Mouse (Mus musculus) cerebellum, postnatal 10 days (tissue): ENCODE measurements at regions not wholly inside any gene's neighbourhood (a gene's known extent, or its start where the extent isn't known, plus 50 kb on each side); places are given as distances from the start of the nearest gene placed in this dataset.
"Not testable (repeated sequence)": the region's sequence is repeated elsewhere in the genome, so short reads cannot be mapped to it uniquely, and the experiment has no call there.

ENCODE experiments used
- DNase-seq, 2 experiments: peaks; one replicate each; pipeline ENCODE4 v3.0.0; 2021; ENCODE audit warnings: mixed read lengths in 2 of 2

DNA sequence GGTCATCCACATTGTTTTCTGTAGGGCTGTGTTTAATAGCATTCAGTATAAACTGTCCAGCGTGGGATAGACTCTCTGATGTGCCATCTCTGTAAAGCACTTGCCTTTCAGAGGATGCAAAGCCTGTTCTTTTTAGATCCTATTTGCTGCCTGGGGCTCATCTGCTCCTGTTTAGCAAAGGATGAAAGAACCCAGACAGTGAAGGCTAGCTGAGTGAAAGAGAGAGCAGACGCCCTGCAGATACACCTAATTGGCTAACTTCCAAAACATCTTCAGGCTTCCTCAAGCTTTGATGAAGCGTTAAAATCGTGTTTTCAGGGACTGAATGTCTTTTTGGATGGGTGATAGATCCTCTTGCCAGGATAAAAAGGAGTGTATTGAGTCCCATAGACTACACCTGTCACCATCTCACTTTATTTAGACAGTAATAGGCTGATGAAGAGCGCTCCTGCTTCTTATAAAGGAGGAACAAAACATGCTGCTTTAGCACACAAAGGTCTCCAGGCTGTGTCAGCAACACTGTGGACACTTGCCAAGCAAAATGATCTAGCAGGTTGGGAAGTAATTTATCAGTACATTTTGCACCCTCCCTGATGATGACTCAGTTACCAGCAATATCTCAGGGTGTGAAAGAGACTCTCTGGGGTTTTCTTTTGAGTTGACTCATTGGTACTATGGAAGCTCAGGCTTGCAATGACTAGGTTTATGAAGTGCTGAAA, 4717.3 kb downstream of the 9330182O14Rik start:
- DNase-seq, result peak; percentile 13 to 28

- no peak for DNase-seq
Measured at GRCm38 (mm10) chr15:44857080-44857479, 4722.9 kb downstream of the 9330182O14Rik start.

GRCm38 (mm10) chr15:44859369-44859768, 4725.2 kb downstream of the 9330182O14Rik start:
- no peak for DNase-seq

GRCm38 (mm10) chr15:44860204-44860806, 4726.1 kb downstream of the 9330182O14Rik start:
- DNase-seq, result no peak

- peak; percentile 23 to 54 for DNase-seq
Measured at GRCm38 (mm10) chr15:44868537-44868936, 4734.4 kb downstream of the 9330182O14Rik start.

DNA sequence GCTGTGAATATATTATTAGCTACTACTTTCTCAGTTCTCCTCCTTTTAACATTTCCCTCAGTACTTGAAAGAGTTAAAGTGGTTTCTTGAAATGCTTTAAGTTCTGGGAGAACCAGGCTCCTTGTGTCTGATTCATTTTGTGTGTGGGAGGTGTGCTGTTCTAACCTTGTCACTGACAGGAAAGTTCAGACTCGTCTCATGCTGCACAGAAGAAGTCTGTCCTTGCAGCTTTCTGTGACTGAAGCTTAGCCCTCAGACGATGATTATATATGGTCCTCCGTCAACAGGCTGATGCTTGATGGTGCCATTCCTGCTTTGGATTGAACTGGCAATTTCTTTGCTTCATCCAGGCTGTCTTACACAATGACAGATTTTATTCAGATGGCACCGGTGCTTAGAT, 4734.9 kb downstream of the 9330182O14Rik start:
- no peak for DNase-seq

DNA sequence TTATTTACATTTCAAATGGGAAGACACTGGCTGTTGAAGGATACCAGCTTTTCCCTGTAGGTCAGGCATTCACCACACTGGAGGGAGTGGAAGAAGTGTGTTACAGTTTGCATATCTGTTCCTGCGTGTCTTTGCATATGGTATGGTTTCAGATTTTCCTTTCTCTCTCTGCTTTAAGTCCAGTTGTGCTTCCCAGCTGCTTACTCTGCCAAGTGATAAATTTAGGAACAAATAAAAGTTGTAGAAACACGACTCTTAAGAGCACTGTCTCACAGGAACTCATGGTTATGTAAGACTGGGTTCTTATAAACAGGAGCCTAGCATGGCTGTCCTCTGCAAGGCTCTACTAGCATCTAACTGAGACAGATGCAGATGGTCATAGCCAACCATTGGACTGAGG, 4735.5 kb downstream of the 9330182O14Rik start:
- DNase-seq, result no peak

DNA sequence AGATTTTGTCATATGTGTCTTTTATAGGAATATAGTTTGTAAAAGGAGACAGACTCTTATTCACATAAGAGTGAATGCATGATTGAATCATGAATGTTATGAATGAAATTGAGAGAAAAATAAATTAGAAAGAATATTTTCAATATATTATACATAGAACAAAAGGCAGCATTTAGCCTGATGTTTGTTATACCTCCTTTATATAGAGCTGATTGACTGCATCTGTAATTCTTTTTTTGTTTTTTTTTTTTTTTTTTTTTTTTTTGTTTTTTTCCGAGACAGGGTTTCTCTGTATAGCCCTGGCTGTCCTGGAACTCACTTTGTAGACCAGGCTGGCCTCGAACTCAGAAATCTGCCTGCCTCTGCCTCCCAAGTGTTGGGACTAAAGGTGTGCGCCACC, 4736.8 kb downstream of the 9330182O14Rik start:
- not testable (repeated sequence) for DNase-seq

GRCm38 (mm10) chr15:44882219-44882618, 4748.1 kb downstream of the 9330182O14Rik start:
- DNase-seq, result no peak

DNA sequence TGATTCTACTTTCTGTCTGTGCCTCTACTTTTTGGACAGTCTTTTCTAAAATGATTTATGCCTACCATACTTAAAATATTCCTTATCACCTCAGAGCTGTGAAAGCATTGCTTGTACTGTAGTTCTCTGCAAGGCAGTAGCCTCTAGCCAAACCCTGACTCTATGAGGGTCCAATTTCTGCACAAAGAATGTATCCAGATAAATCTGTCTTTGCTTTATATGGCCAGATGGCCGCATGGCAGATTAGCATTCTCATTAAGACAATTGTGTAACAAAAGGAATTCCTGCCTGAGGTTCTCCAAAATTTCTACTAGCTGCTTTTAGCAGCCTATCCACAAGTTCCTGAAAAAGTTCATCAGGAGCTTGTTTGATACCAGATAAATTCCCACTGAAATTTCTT, 4757.4 kb downstream of the 9330182O14Rik start:
- no peak for DNase-seq

- no peak for DNase-seq
Measured at GRCm38 (mm10) chr15:44896220-44896619, 4762.1 kb downstream of the 9330182O14Rik start.

DNA sequence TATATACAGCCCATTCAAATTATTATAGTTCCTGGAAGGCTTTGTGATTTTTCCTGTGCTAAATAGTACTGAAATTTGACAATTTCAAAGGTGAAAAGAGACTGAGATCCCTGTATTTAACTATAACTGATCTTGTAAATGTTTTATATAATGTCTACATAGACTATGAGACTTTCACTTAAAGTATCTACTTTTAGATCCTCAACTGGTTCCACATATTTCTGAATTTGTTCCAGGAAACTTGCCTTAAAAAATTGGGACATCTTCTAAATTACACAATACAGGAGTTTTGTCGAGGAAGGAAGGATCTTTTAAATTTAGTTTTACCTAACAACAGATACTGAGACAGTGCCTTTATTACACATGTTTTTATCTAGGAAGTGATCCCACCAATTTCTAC, 4763.4 kb downstream of the 9330182O14Rik start:
- DNase-seq, result no peak

DNA sequence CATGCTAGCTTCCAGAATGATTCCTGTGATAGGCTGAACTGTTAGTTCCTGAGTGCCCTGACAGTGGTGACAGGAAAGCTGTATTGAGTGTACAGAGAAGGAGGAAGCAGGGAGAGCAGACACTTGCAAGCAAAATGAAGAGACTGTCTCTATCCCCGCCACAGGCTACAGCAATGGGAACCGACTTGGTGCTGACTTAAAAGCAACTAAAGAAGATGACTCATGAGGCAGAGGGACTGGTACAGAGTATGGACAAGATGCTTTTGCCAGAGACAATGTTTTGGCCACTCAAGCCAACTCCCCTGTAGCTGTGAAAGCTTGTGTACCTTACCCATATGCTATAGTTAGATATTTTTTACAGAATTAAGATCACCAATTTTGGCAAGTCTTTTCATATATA, 4773.0 kb downstream of the 9330182O14Rik start:
- DNase-seq, result no peak

GRCm38 (mm10) chr15:44913434-44913833, 4779.3 kb downstream of the 9330182O14Rik start:
- no peak for DNase-seq

DNA sequence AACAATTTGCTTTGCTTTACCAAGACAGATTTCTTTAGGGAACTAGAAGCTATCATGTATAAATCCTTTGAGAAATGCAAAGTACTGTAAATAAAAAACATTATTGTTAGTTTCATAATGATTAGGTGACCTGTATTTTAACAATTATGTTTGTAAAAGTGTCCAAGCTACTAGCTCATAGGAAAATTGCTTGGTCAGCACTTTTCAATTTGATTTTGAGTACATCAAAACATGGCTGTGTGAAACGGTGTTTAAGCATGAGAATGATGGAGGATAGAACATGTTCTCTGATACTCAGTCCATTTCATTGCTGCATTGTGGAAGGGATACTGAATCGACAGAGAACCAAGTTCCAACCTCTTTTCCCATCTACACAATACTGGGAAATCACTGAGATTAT, 4780.8 kb downstream of the 9330182O14Rik start:
- DNase-seq, result no peak

DNA sequence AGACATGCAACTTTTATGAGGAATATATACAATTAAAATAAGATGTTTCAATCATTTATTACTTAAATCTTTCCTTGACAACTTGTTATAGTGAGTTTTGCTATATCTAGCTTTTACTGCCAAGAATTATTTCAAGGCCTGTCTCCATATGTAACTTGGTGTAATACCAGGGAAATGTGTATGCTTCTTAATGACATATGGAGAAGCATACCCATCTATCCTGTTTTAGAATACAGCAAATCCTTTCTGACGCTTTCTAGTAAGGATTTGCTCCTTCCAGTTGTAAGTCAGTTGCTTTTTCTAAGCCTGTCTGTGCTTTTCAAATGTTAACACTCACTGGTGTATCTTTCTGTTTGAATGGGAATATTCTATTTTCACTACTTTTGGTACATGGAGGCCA, 4782.3 kb downstream of the 9330182O14Rik start:
- no peak for DNase-seq

DNA sequence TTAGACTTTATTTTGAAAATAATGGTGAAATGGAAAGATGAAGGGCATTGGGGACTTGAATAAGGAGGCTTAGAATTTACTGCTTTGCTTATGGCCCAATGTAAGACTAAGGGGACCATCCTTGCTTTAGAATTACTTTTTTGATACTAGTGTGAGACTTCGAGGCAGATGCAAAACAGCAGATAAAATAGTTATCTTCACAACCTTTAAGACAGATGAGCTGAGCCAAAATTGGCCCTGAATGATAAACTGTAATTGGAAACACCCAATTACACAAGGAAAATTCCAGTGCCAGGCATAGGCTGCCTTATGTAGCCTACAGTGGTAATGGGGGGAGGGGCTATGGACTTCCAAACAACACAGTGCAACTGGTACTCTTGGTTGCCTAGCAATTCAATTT, 4790.5 kb downstream of the 9330182O14Rik start:
- no peak for DNase-seq

DNA sequence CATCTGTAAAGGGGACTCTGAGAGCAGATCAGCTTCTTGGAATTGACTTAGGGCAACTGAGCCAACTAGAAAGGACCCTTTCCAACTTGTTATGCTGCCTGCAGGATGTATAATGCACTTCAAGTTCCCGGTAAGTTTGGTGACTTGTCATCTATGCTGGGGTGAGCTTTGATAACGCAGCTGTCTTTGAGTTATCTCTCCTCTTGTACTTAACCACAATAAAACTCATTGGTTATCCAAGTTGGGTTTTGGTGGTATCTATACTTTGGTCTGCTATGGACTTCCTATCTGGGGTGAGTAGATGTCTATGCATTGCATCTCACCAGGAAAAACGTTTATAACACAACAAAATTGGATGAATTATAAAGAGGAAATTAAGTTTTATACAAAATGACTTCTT, 4792.9 kb downstream of the 9330182O14Rik start:
- no peak for DNase-seq

GRCm38 (mm10) chr15:44948626-44949025, 4814.5 kb downstream of the 9330182O14Rik start:
- DNase-seq, result no peak

- DNase-seq, result no peak
Measured at GRCm38 (mm10) chr15:44950952-44951642, 4816.9 kb downstream of the 9330182O14Rik start.
